Mouse (Mus musculus) telencephalon, adult 2 months (tissue): Measurements from ENCODE around the gene Psmd1.

Experiments
- DNase-seq: peaks from one replicate; pipeline ENCODE4 v3.0.0-alpha.2; 2011; ENCODE audit warnings: low read depth, low spot score

The Psmd1 gene

GRCm38 (mm10) chr1:86058856-86059769, 5.1 kb upstream of the Psmd1 start:
- DNase-seq, result peak; percentile 88

- no peak for DNase-seq
These were observed 1.7 kb upstream of the Psmd1 start for GRCm38 (mm10) chr1:86062523-86062922.

- DNase-seq, result no peak
These were observed 12.4 kb downstream of the Psmd1 start for GRCm38 (mm10) chr1:86076565-86076964.

GRCm38 (mm10) chr1:86094413-86094812, 30.2 kb downstream of the Psmd1 start:
- no peak for DNase-seq

GRCm38 (mm10) chr1:86105054-86105453, 40.9 kb downstream of the Psmd1 start:
- no peak for DNase-seq

GRCm38 (mm10) chr1:86111779-86112178, 47.6 kb downstream of the Psmd1 start, which contains the start of gene Htr2b:
Gene Htr2b (minus strand): TSS chr1:86111970.
- peak; percentile 40 for DNase-seq

GRCm38 (mm10) chr1:86114141-86114540, 50.0 kb downstream of the Psmd1 start:
- no peak for DNase-seq

- DNase-seq, result no peak
These were observed 55.4 kb downstream of the Psmd1 start for GRCm38 (mm10) chr1:86119549-86119948.

- DNase-seq, result no peak
These were observed 61.8 kb downstream of the Psmd1 start for GRCm38 (mm10) chr1:86126036-86126435.

- no peak for DNase-seq
These were observed 69.2 kb downstream of the Psmd1 start, which contains the start of gene Gm21972 for GRCm38 (mm10) chr1:86133337-86133736. Gene Gm21972 (plus strand): TSS chr1:86133637.

GRCm38 (mm10) chr1:86135315-86135714, 71.1 kb downstream of the Psmd1 start:
- DNase-seq, result no peak

GRCm38 (mm10) chr1:86141081-86141480, 76.9 kb downstream of the Psmd1 start:
- DNase-seq, result no peak

GRCm38 (mm10) chr1:86143165-86143564, 79.0 kb downstream of the Psmd1 start:
- DNase-seq, result no peak

GRCm38 (mm10) chr1:86144001-86144944, 80.1 kb downstream of the Psmd1 start:
- DNase-seq, result no peak

- DNase-seq, result no peak
These were observed 82.1 kb downstream of the Psmd1 start for GRCm38 (mm10) chr1:86146293-86146692.

GRCm38 (mm10) chr1:86147557-86147956, 83.4 kb downstream of the Psmd1 start:
- no peak for DNase-seq

- no peak for DNase-seq
These were observed 84.0 kb downstream of the Psmd1 start for GRCm38 (mm10) chr1:86148161-86148560.

- DNase-seq, result no peak
These were observed 86.7 kb downstream of the Psmd1 start for GRCm38 (mm10) chr1:86150929-86151328.

- DNase-seq, result no peak
These were observed 87.2 kb downstream of the Psmd1 start for GRCm38 (mm10) chr1:86151376-86151775.

GRCm38 (mm10) chr1:86152618-86153017, 88.4 kb downstream of the Psmd1 start:
- DNase-seq, result no peak

- DNase-seq, result peak; percentile 97
These were observed 90.1 kb downstream of the Psmd1 start, which contains the start of gene Armc9 for GRCm38 (mm10) chr1:86154133-86154823. Gene Armc9 (plus strand): TSS chr1:86154780.
